Mouse (Mus musculus) ES-Bruce4 (cell line): ENCODE measurements around the gene Slc4a11.

Experiments used
- CTCF ChIP-seq: IDR thresholded peaks from one replicate; pipeline ENCODE4 v1.8.1; 2011; ENCODE audit warnings: low read depth, low read length
- POLR2A ChIP-seq: IDR thresholded peaks from one replicate; pipeline ENCODE4 v1.8.1; 2011; ENCODE audit warnings: low read length; ENCODE audit not compliant: insufficient read depth

DNA sequence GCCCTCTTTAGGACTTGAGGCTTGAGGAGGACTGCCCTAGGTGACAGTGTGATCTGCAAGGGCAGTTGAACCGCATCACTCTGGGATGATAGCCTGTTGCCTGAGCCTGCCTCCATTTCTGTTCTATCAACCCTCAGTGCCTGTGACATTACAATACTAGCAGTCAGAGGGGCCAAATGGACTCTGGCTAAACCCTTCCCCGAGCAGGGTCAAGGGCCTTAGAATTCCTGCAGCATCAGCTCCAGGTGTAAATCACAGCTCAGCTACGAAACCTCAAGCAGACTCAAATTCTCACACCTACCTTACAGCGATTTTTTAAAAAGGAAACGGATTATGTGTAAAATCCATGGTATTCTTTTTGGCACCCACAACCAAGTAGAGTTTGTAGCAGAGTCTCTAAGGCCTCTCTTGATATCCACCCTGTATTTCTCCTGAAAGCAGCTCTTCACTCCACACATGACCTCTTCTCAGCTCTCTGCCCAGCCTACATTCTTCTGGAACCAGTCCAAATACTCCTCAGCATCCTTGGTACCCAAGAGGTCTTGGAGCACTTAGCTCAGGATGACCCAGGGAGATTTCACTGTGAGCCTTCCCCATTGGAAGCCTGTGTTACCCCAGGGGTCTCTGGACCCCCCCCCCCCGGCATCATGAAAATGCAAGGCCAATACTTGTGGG is 55.8 kb downstream of the Slc4a11 start:
- no peak for TF ChIP-seq POLR2A
- no peak for TF ChIP-seq CTCF
